Mouse (Mus musculus): ENCODE results near the gene Ankzf1. TPM values are rescaled to one million over a fixed set of nuclear protein-coding genes. Genes with fewer than 3 reads are reported as not detected.

Gene Ankzf1
- polyA plus RNA-seq, 1 experiment from 2014 or later = 22.1 TPM

GRCm38 (mm10) chr1:75159540-75160255 lies 32.3 kb upstream of the Ankzf1 start:
- Histone ChIP-seq H3K4me1 (ENCODE audit: control insufficient read depth, insufficient read depth, low read length) (no peaks in the 10 kb centered on the region), H3K9ac (replicated peaks; ENCODE audit: low read depth, low read length) (no peak overlapping the region), H3K27ac (ENCODE audit: low read length) (no peak overlapping the region), H3K36me3 (ENCODE audit: control insufficient read depth, insufficient read depth, low read length) (no peaks in the 10 kb centered on the region), H3K27me3 (ENCODE audit: control insufficient read depth, insufficient read depth, low read length) (no peaks in the 10 kb centered on the region), H3K4me3 (ENCODE audit: low read depth, low read length) (no peak overlapping the region), H3K4me2 (replicated peaks; ENCODE audit: low read depth, low read length) (no peak overlapping the region), H3K9me3 (ENCODE audit: control insufficient read depth, low read depth, low read length) (no peaks in the 10 kb centered on the region)
- ATAC-seq (ENCODE audit: insufficient number of reproducible peaks, insufficient read depth, low FRiP score, low read depth) = no peak
- 65% methylated on average over 5 of the region's 5 CpGs for WGBS

- Histone ChIP-seq H3K4me3 (ENCODE audit: low read depth, low read length) (no peak overlapping the region), H3K4me2 (replicated peaks; ENCODE audit: low read depth, low read length) (no peak overlapping the region), H3K27me3 (ENCODE audit: control insufficient read depth, insufficient read depth, low read length) (no peaks in the 10 kb centered on the region), H3K36me3 (ENCODE audit: control insufficient read depth, insufficient read depth, low read length) (no peaks in the 10 kb centered on the region), H3K4me1 (ENCODE audit: control insufficient read depth, insufficient read depth, low read length) (no peaks in the 10 kb centered on the region), H3K27ac (ENCODE audit: low read length) (no peak overlapping the region), H3K9ac (replicated peaks; ENCODE audit: low read depth, low read length) (no peak overlapping the region), H3K9me3 (ENCODE audit: control insufficient read depth, low read depth, low read length) (no peaks in the 10 kb centered on the region)
- WGBS = 69% methylated on average over 4 of the region's 4 CpGs
- ATAC-seq (ENCODE audit: insufficient number of reproducible peaks, insufficient read depth, low FRiP score, low read depth) = no peak
These were observed 31.7 kb upstream of the Ankzf1 start for GRCm38 (mm10) chr1:75160256-75160617.

- WGBS = 6% methylated on average over 7 of the region's 7 CpGs
- Histone ChIP-seq H3K36me3 (ENCODE audit: control insufficient read depth, insufficient read depth, low read length) (peaks cover 28% of the 10 kb centered on the region), H3K9ac (replicated peaks; ENCODE audit: low read depth, low read length) (no peak overlapping the region; the same call in 1 of the 2 replicates), H3K27me3 (ENCODE audit: control insufficient read depth, insufficient read depth, low read length) (no peaks in the 10 kb centered on the region), H3K4me1 (ENCODE audit: control insufficient read depth, insufficient read depth, low read length) (peaks cover 3% of the 10 kb centered on the region), H3K9me3 (ENCODE audit: control insufficient read depth, low read depth, low read length) (no peaks in the 10 kb centered on the region), H3K4me2 (replicated peaks; ENCODE audit: low read depth, low read length) (peak overlapping the region; percentile 55), H3K4me3 (ENCODE audit: low read depth, low read length) (peak overlapping the region; percentile 59), H3K27ac (ENCODE audit: low read length) (no peak overlapping the region; the same call in 1 of the 2 replicates)
- peak; percentile 17; the same call in 1 of the 2 replicates for ATAC-seq (ENCODE audit: insufficient number of reproducible peaks, insufficient read depth, low FRiP score, low read depth)
These were observed 23.9 kb upstream of the Ankzf1 start for GRCm38 (mm10) chr1:75168093-75168471.

DNA sequence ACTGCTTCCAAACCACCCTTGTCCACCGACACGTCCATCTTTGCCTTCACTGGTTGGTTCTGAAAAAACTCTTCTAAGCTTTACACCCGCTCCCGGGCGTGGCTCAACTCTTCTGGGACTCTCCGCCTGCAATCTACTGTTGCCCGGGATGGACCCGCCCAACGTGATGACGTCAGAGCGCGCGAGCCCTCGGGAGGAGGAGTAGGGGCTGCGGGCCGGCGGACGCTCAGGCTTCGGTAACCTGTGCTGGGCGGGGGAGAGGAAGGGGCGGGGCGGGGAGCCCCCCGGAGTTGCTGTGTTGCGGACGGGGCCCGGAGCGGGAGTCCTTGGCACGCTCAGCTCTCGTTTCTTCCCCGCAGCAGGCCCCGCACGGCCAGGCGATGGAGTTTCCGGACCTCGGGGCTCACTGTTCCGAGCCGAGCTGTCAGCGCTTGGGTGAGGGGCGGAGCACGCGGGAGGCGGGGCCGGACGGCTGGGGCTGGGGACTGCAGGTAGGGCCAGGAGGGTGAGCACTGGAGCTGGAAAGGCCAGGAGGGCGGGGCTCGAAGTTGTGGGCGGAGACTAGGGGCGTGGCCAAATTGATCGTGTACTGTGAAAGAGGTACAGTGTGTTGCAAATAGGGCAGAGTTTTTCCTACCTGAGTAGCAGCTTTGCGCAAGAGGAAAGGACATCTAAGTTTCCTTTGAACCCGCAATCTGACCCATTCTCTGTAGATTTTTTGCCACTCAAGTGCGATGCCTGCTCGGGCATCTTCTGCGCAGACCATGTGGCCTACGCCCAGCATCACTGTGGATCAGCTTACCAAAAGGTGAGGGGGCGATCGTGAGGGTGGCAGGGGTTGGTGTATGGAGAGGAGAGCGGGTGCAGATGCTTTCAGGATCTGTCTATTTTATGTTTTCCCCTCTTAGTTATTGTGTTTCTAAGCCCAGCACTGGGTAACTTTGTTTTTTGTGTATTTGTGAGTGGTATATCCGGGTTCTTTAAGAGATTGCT lies 23.2 kb upstream of the Ankzf1 start, which contains the start of gene Zfand2b:
Gene Zfand2b, plus strand, starts transcription at position 175 of the 993 bp plus-strand sequence.
- H3K27ac ChIP-seq (ENCODE audit: low read length) = peak within 1 kb of the TSS; percentile 75; the same call in 1 of the 2 replicates
- H3K9ac ChIP-seq (replicated peaks; ENCODE audit: low read depth, low read length) = peak within 1 kb of the TSS; percentile 34; the same call in 1 of the 2 replicates
- H3K4me2 ChIP-seq (replicated peaks; ENCODE audit: low read depth, low read length) = peak within 1 kb of the TSS; percentile 55
- WGBS = under 1% methylated on average over 57 of the region's 59 CpGs
- H3K9me3 ChIP-seq (ENCODE audit: control insufficient read depth, low read depth, low read length) = no peaks in the 10 kb centered on the region
- H3K4me3 ChIP-seq (ENCODE audit: low read depth, low read length) = peak within 1 kb of the TSS; percentile 59
- peaks cover 3% of the 10 kb centered on the region for H3K4me1 ChIP-seq (ENCODE audit: control insufficient read depth, insufficient read depth, low read length)
- H3K36me3 ChIP-seq (ENCODE audit: control insufficient read depth, insufficient read depth, low read length) = peaks cover 30% of the 10 kb centered on the region
- peak; percentile 97 for ATAC-seq (ENCODE audit: insufficient number of reproducible peaks, insufficient read depth, low FRiP score, low read depth)
- H3K27me3 ChIP-seq (ENCODE audit: control insufficient read depth, insufficient read depth, low read length) = no peaks in the 10 kb centered on the region

- Histone ChIP-seq H3K4me2 (replicated peaks; ENCODE audit: low read depth, low read length) (peak overlapping the region; percentile 87), H3K4me1 (ENCODE audit: control insufficient read depth, insufficient read depth, low read length) (peaks cover 6% of the 10 kb centered on the region), H3K4me3 (ENCODE audit: low read depth, low read length) (peak overlapping the region; percentile 51), H3K27me3 (ENCODE audit: control insufficient read depth, insufficient read depth, low read length) (no peaks in the 10 kb centered on the region), H3K27ac (ENCODE audit: low read length) (no peak overlapping the region; the same call in 1 of the 2 replicates), H3K9me3 (ENCODE audit: control insufficient read depth, low read depth, low read length) (no peaks in the 10 kb centered on the region), H3K36me3 (ENCODE audit: control insufficient read depth, insufficient read depth, low read length) (peaks cover 26% of the 10 kb centered on the region), H3K9ac (replicated peaks; ENCODE audit: low read depth, low read length) (peak overlapping the region; percentile 49)
- peak; percentile 21; the same call in 1 of the 2 replicates for ATAC-seq (ENCODE audit: insufficient number of reproducible peaks, insufficient read depth, low FRiP score, low read depth)
- WGBS = 8% methylated on average over 23 of the region's 23 CpGs
These were observed 12.4 kb upstream of the Ankzf1 start for GRCm38 (mm10) chr1:75179334-75180104.

GRCm38 (mm10) chr1:75180105-75180590 lies 11.8 kb upstream of the Ankzf1 start, which contains the start of gene Abcb6:
Gene Abcb6 (minus strand): TSS chr1:75180392.
- H3K36me3 ChIP-seq (ENCODE audit: control insufficient read depth, insufficient read depth, low read length) = peaks cover 32% of the 10 kb centered on the region
- peak within 1 kb of the TSS; percentile 87 for H3K4me2 ChIP-seq (replicated peaks; ENCODE audit: low read depth, low read length)
- no peaks in the 10 kb centered on the region for H3K27me3 ChIP-seq (ENCODE audit: control insufficient read depth, insufficient read depth, low read length)
- no peaks in the 10 kb centered on the region for H3K9me3 ChIP-seq (ENCODE audit: control insufficient read depth, low read depth, low read length)
- H3K4me3 ChIP-seq (ENCODE audit: low read depth, low read length) = peak within 1 kb of the TSS; percentile 51
- ATAC-seq (ENCODE audit: insufficient number of reproducible peaks, insufficient read depth, low FRiP score, low read depth) = peak; percentile 90
- H3K27ac ChIP-seq (ENCODE audit: low read length) = no peak within 1 kb of the TSS; the same call in 1 of the 2 replicates
- peaks cover 6% of the 10 kb centered on the region for H3K4me1 ChIP-seq (ENCODE audit: control insufficient read depth, insufficient read depth, low read length)
- under 1% methylated on average over 31 of the region's 31 CpGs for WGBS
- H3K9ac ChIP-seq (replicated peaks; ENCODE audit: low read depth, low read length) = peak within 1 kb of the TSS; percentile 49

DNA sequence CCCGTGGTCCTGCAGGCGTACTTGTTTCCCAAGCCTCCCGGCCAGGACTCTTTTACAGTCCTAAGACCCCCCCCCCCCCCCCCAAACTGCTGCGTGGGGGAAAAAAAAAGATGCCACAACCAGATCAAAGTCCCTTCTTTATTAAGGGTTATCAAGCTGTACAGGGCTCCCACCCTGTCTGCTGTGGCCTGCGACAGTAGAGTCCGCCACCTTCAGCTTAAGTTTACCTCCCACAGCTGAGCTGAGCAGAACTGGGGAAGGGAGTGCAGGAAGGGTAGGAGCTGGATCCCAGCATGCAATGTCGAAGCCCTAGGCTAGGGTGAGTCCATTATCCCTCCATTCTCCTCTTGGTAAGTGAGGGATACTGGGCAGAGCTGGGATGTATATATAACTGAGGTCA lies 11.2 kb upstream of the Ankzf1 start:
- ATAC-seq (ENCODE audit: insufficient number of reproducible peaks, insufficient read depth, low FRiP score, low read depth) = no peak
- peak overlapping the region; percentile 51; the same call in 1 of the 2 replicates for H3K4me3 ChIP-seq (ENCODE audit: low read depth, low read length)
- no peaks in the 10 kb centered on the region for H3K9me3 ChIP-seq (ENCODE audit: control insufficient read depth, low read depth, low read length)
- H3K4me1 ChIP-seq (ENCODE audit: control insufficient read depth, insufficient read depth, low read length) = peaks cover 6% of the 10 kb centered on the region
- peak overlapping the region; percentile 87 for H3K4me2 ChIP-seq (replicated peaks; ENCODE audit: low read depth, low read length)
- no peak overlapping the region for H3K27ac ChIP-seq (ENCODE audit: low read length)
- peaks cover 32% of the 10 kb centered on the region for H3K36me3 ChIP-seq (ENCODE audit: control insufficient read depth, insufficient read depth, low read length)
- H3K27me3 ChIP-seq (ENCODE audit: control insufficient read depth, insufficient read depth, low read length) = no peaks in the 10 kb centered on the region
- H3K9ac ChIP-seq (replicated peaks; ENCODE audit: low read depth, low read length) = no peak overlapping the region
- WGBS = 22% methylated on average over 7 of the region's 7 CpGs
